Comparison of ENCODE assay signal across 7 mouse cellular contexts in the genomic region with DNA sequence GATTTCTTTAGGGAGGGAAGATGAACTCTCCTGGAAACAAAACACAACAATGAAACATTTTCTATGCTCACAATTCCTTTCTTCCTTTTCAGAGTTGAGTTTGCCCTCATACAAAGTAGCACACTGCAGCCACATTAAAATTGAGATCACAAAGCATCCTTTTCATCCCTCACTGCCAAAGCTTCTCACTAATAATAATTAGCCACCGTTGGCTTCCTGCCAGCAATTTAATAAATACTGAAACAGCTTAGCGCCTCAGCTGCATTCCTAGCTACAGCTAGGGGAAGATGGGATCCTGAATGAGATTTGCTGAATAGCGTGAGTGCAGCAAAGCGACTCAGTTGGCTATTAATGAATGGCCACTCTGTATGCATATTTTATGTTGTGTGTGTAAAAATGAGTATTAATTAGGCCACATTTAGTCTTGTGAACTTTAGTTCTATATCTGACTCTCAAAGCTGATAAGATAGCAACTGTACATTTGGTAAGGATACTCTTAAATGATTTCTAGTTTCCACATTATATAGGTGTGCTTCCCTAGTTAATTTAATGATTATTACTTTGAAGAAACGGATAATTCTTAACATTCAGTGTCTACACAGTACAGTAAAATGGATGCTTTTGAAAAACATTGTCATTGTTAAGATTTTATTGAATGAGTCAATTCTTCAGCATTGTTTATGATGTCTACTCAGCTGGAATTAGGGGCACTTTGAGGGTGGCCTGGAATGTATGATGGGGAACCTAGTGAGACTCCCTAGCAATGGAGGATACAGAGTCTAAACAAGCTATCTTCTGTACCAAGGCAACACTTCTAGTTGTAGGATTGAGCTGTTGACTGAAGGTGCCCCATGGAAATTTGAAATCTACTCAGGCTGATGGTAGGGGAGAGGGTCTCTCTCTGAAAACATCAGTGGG.
DNase-seq lines count a peak whose midpoint lies in the region; ATAC-seq and TF ChIP-seq lines count a peak whose summit lies in the region.

No protein-coding gene starts in this region.

- TF ChIP-seq CTCF in midbrain, postnatal 0 days (IDR thresholded peaks at IDR 0.05) = peak; percentile 31
- no peak for TF ChIP-seq CTCF in liver, postnatal 0 days (IDR thresholded peaks at IDR 0.05; ENCODE audit: low read depth)

- no peak for TF ChIP-seq EP300 in liver, postnatal 0 days (IDR thresholded peaks at IDR 0.05; ENCODE audit: low read depth)

- WGBS in hindbrain, embryonic 15.5 days = 19% methylated on average over 5 of the region's 5 CpGs
- 29% methylated on average over 5 of the region's 5 CpGs for WGBS in midbrain, postnatal 0 days
- WGBS in liver, postnatal 0 days (ENCODE audit: insufficient replicate concordance) = 70% methylated on average over 5 of the region's 5 CpGs

- peaks cover 4% of the 10 kb centered on the region; the same call in 1 of the 2 replicates for H3K4me1 ChIP-seq in hindbrain, embryonic 15.5 days (replicated peaks)
- no peaks in the 10 kb centered on the region for H3K4me1 ChIP-seq in midbrain, postnatal 0 days (ENCODE audit: insufficient read depth, low read length)
- H3K4me1 ChIP-seq in liver, postnatal 0 days (ENCODE audit: insufficient read depth) = no peaks in the 10 kb centered on the region

- no peaks in the 10 kb centered on the region for H3K36me3 ChIP-seq in hindbrain, embryonic 15.5 days
- no peaks in the 10 kb centered on the region for H3K36me3 ChIP-seq in midbrain, postnatal 0 days (ENCODE audit: insufficient read depth, low read length)
- no peaks in the 10 kb centered on the region for H3K36me3 ChIP-seq in liver, postnatal 0 days (replicated peaks; ENCODE audit: insufficient read depth, low read length)

- peak overlapping the region; percentile 2; the same call in 1 of the 2 replicates for H3K27ac ChIP-seq in hindbrain, embryonic 15.5 days (replicated peaks)
- H3K27ac ChIP-seq in midbrain, postnatal 0 days (ENCODE audit: low read depth, low read length) = no peak overlapping the region
- H3K27ac ChIP-seq in liver, postnatal 0 days (ENCODE audit: low read depth) = no peak overlapping the region

- H3K9me3 ChIP-seq in hindbrain, embryonic 15.5 days = no peaks in the 10 kb centered on the region
- H3K9me3 ChIP-seq in midbrain, postnatal 0 days (ENCODE audit: low read length) = no peaks in the 10 kb centered on the region
- H3K9me3 ChIP-seq in liver, postnatal 0 days (ENCODE audit: low read length) = no peaks in the 10 kb centered on the region

- no peak overlapping the region for H3K4me3 ChIP-seq in hindbrain, embryonic 15.5 days
- H3K4me3 ChIP-seq in midbrain, postnatal 0 days (ENCODE audit: low read depth, low read length) = no peak overlapping the region
- H3K4me3 ChIP-seq in liver, postnatal 0 days (ENCODE audit: low read depth, low read length) = no peak overlapping the region

- H3K4me2 ChIP-seq in hindbrain, embryonic 15.5 days = no peak overlapping the region
- H3K4me2 ChIP-seq in midbrain, postnatal 0 days (ENCODE audit: low read depth, low read length, poor library complexity, severe bottlenecking) = no peak overlapping the region
- H3K4me2 ChIP-seq in liver, postnatal 0 days (ENCODE audit: low read depth, low read length) = no peak overlapping the region

- no peak overlapping the region for H3K9ac ChIP-seq in hindbrain, embryonic 15.5 days
- no peak overlapping the region for H3K9ac ChIP-seq in midbrain, postnatal 0 days (replicated peaks; ENCODE audit: low read length, poor library complexity, severe bottlenecking)
- H3K9ac ChIP-seq in liver, postnatal 0 days (replicated peaks) = no peak overlapping the region

- no peaks in the 10 kb centered on the region for H3K27me3 ChIP-seq in hindbrain, embryonic 15.5 days
- H3K27me3 ChIP-seq in midbrain, postnatal 0 days (ENCODE audit: insufficient read depth, low read length) = no peaks in the 10 kb centered on the region
- no peaks in the 10 kb centered on the region for H3K27me3 ChIP-seq in liver, postnatal 0 days (ENCODE audit: insufficient read depth, low read length)

- peak; percentile 87 for ATAC-seq in hindbrain, embryonic 15.5 days (ENCODE audit: low FRiP score, low read depth)
- peak; percentile 72; the same call in 1 of the 2 replicates for ATAC-seq in midbrain, postnatal 0 days (ENCODE audit: low FRiP score)
- no peak for ATAC-seq in CD4-positive, CD25-positive, alpha-beta regulatory T cell, adult 4 months
- ATAC-seq in liver, postnatal 0 days = no peak

- peak; percentile 71 for DNase-seq in brain, embryonic 18.5 days (ENCODE audit: low read depth, low spot score)
- peak; percentile 40 for DNase-seq in cerebellum, adult 9-10 months
- peak; percentile 93 for DNase-seq in midbrain, postnatal 0 days (ENCODE audit: low spot score)
- DNase-seq in urinary bladder, postnatal 4 days (ENCODE audit: low spot score in 2 of 2) = no peak
- no peak for DNase-seq in liver, postnatal 0 days

Comparison
In these comparisons a context has a peak if more than half of its experiments do, and no peak if none do; other contexts are left out.
1. DNase-seq: peak in brain, embryonic 18.5 days (single experiment), cerebellum, adult 9-10 months (single experiment) and midbrain, postnatal 0 days (single experiment); none in urinary bladder, postnatal 4 days (0 of 2) and liver, postnatal 0 days (single experiment).
2. ATAC-seq: peak in hindbrain, embryonic 15.5 days (single experiment) and midbrain, postnatal 0 days (single experiment); none in CD4-positive, CD25-positive, alpha-beta regulatory T cell, adult 4 months (single experiment) and liver, postnatal 0 days (single experiment).